Mouse (Mus musculus) bone marrow, adult 2 months (tissue): ENCODE data around the gene Gpsm2.

ENCODE experiments used
- CTCF ChIP-seq: fragments of 200-500 bp; IDR thresholded peaks from 2 replicates; pipeline ENCODE4 v1.5.1; 2011; ENCODE audit warnings: low read length, control low read depth; ENCODE audit not compliant: control insufficient read depth, insufficient read depth
- POLR2A ChIP-seq: fragments of 200-500 bp; IDR thresholded peaks from 2 replicates; pipeline ENCODE4 v1.6.1; 2011; ENCODE audit warnings: low read depth, mild to moderate bottlenecking, control low read depth, low read length, borderline replicate concordance; ENCODE audit not compliant: control insufficient read depth

DNA sequence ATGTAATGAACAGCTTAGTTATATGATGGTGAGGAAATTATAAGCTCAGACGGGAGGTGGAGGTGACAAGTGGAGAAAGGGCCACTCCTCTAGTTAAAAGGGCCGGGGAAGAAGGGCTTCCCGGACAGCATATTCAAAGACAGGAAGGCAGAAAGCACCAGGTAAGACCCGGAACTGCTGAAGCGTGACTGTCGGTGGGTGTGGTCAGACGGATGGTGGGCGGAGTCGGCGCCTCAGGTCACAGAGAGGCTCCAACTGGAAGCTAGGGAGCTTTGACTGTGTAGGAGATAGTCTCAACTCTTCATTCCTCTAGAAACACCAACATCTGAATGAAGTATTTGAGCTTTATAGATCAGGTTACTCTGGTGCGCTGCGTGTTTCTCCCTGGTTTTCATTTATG is 8.2 kb upstream of the Gpsm2 start:
- TF ChIP-seq CTCF (no peak), POLR2A (no peak)
